Mouse (Mus musculus): Measurements from ENCODE around the gene Glis3. TPM values are rescaled to one million over a fixed set of nuclear protein-coding genes. Genes with fewer than 3 reads are reported as not detected.

Glis3 gene
- 2.2 and 2.9 TPM in 2 replicates for polyA plus RNA-seq (2015; fragmentation: Nextera tagmentation; extraction: Ambion mirVana)

DNA sequence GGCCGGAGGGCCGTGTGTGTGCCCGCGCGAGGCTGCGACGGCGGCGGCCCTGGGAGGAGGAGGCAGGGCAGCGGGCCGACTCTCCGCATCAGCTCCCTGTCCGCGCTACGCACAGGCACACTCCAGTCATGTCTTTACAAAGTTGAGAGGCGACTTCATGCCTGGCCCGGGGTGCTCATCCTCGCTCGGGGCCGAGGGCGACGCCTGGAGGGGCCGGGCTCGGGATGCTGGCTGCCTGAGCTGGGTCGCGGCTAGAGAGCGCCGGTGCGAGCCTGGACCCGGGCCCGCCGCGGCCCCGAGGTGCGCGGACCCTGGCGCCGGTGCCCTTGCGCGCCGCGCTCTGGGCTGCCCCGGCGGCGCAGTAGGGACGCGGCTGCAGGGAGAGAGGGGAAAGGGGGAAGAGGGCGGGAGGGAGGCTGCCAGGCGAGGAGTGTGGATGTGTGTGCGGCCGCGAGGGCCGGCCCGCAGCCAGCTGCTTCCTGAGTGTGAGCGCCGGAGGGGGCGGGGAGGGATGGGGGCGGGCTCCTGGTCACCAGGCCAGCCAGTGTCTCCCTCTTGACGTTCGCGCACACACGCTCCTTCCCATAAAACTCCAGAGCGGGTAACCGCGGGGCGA, at the start of gene Glis3:
Gene Glis3, minus strand, starts transcription at position 302 of the 616 bp plus-strand sequence.
- Histone ChIP-seq H3K27ac (no peak within 1 kb of the TSS), H3K4me2 (replicated peaks) (peak within 1 kb of the TSS; percentile 98), H3K36me3 (no peaks in the 10 kb centered on the region), H3K4me3 (replicated peaks) (peak within 1 kb of the TSS; percentile 58), H3K9me3 (no peaks in the 10 kb centered on the region), H3K4me1 (replicated peaks) (peaks cover 33% of the 10 kb centered on the region), H3K9ac (replicated peaks) (peak within 1 kb of the TSS; percentile 70), H3K27me3 (peaks cover 60% of the 10 kb centered on the region)
- ATAC-seq = peak; percentile 93
- WGBS = under 1% methylated on average over 55 of the region's 66 CpGs

DNA sequence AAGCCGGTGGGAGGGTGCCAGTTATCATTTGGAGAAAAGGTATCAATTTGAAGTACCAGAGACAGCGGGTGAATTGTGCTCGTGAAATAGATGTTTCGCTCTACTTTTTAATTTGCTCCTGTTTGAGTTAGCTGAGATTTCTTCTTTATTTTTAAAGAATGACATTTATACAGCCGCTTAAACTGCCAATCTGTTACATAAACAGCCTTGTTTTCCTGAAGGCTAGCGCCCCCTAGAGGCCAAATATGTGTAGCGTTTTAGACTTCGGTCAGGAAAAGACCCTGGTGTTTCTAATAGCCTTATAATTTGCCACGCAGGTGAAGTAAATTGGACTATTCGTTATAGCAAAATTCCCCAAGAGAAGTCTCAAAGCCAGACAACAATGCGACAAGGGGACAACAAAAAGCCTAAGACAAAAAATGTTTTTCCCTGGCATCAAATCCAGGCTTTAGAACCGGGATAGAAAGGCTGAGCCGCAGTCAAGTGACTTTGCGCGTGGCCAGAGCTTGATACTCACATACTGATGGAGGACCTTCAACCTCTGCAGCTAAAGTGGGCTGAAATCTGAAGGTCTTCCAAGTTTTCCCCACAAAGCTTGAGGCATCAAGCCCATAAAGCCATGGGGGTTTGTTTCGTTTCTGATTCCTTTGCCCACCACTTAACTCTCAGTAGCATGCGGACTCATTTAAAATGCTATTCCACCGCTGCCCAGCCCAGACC, 46.4 kb upstream of the Glis3 start:
- H3K27me3 ChIP-seq = peaks cover 23% of the 10 kb centered on the region
- H3K27ac ChIP-seq = no peak overlapping the region
- WGBS = 57% methylated on average over 18 of the region's 18 CpGs
- ATAC-seq = no peak
- H3K9me3 ChIP-seq = no peaks in the 10 kb centered on the region
- H3K36me3 ChIP-seq = no peaks in the 10 kb centered on the region
- H3K4me1 ChIP-seq (replicated peaks) = no peaks in the 10 kb centered on the region
- no peak overlapping the region for H3K4me3 ChIP-seq (replicated peaks)
- H3K4me2 ChIP-seq (replicated peaks) = no peak overlapping the region
- no peak overlapping the region for H3K9ac ChIP-seq (replicated peaks)

DNA sequence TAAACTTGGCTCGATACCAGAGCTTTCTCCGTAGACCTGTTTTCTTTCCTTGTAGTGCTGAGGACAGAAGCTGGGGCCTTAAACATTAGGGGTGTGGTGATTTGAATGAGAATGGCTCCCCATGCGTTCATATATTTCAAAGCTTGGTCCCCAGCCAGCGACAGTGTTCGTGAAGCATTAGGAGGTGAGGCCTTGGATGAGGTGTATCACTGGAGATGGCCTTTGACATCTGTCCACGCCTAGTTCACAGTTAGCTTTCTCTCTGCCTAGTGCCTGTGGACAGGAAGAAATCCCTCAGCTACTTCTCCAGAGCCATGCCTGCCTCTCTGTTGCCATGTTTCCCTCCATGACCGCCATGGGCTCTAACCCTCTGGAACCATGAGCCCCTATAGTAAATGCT, 44.8 kb upstream of the Glis3 start:
- WGBS = 82% methylated on average over 7 of the region's 7 CpGs
- Histone ChIP-seq H3K4me1 (replicated peaks) (no peaks in the 10 kb centered on the region), H3K9me3 (no peaks in the 10 kb centered on the region), H3K27ac (no peak overlapping the region), H3K9ac (replicated peaks) (no peak overlapping the region), H3K4me2 (replicated peaks) (no peak overlapping the region), H3K4me3 (replicated peaks) (no peak overlapping the region), H3K27me3 (peaks cover 23% of the 10 kb centered on the region), H3K36me3 (no peaks in the 10 kb centered on the region)
- ATAC-seq = no peak

DNA sequence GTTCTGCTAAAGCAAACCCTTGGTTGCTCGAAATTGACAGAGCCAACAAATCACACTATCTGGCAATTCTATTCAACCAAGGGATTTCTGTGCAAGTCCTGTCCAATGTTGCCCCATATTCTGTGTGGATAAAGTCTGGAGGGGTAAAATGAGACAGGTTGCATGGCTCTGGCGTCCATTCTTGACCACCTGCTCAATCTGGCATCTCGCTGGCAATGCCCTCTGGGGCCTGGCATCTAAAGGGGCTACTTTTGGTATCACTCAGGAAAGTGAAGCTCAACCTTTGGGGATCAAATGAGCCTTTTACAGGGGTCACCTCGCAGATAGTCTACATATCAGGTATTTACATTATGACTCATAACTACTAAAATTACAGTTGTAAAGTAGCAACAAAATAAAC, 42.7 kb upstream of the Glis3 start:
- Histone ChIP-seq H3K4me2 (replicated peaks) (no peak overlapping the region), H3K4me3 (replicated peaks) (no peak overlapping the region), H3K27me3 (peaks cover 21% of the 10 kb centered on the region), H3K27ac (no peak overlapping the region), H3K9me3 (no peaks in the 10 kb centered on the region), H3K36me3 (no peaks in the 10 kb centered on the region), H3K9ac (replicated peaks) (no peak overlapping the region), H3K4me1 (replicated peaks) (no peaks in the 10 kb centered on the region)
- no peak for ATAC-seq
- WGBS = 84% methylated on average over 4 of the region's 4 CpGs

DNA sequence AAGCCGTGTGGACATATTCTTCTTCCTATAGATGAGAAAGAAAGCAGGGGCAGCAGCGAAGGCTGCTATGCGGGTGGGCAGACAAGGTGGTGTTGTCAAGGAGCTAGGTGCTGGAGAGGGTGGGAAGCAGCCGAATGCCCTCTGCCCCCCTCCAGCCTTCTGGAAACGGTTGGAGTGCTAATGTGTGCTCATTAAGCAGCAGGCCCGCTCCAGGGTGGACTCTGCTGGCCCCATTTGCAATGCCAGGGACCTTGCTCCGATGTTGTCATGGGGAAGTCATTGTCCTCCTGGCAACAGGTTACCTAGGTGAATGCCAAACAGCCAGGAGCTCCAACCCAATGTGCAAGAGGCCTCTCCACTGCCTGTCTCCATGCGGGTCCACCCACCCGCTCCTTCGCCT, 42.0 kb upstream of the Glis3 start:
- Histone ChIP-seq H3K9me3 (no peaks in the 10 kb centered on the region), H3K4me2 (replicated peaks) (no peak overlapping the region), H3K4me3 (replicated peaks) (no peak overlapping the region), H3K4me1 (replicated peaks) (no peaks in the 10 kb centered on the region), H3K27ac (no peak overlapping the region), H3K27me3 (peaks cover 21% of the 10 kb centered on the region), H3K36me3 (no peaks in the 10 kb centered on the region), H3K9ac (replicated peaks) (no peak overlapping the region)
- WGBS = 79% methylated on average over 10 of the region's 10 CpGs
- ATAC-seq = no peak

DNA sequence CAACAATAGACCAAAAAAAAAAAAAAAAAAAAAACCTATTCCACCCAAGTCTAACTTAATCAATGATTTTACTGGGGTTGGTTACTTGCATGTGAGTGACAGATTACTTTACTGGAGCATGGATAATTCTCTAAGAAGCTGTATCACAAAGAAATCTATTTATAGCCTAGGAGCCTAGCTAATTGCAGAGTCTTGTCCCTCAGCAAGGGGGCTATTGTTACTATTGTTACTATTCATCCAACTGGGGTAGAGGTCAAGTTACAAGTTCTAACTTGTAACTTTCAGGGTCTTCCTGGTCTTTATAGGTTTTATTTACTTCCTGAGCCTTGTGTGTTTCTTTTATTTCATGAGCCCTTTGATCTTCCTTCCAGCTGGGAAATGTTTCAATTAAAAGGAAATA, 40.1 kb upstream of the Glis3 start:
- Histone ChIP-seq H3K4me1 (replicated peaks) (no peaks in the 10 kb centered on the region), H3K4me3 (replicated peaks) (no peak overlapping the region), H3K27me3 (peaks cover 33% of the 10 kb centered on the region), H3K9ac (replicated peaks) (no peak overlapping the region), H3K27ac (no peak overlapping the region), H3K9me3 (no peaks in the 10 kb centered on the region), H3K4me2 (replicated peaks) (no peak overlapping the region), H3K36me3 (no peaks in the 10 kb centered on the region)
- no peak for ATAC-seq

DNA sequence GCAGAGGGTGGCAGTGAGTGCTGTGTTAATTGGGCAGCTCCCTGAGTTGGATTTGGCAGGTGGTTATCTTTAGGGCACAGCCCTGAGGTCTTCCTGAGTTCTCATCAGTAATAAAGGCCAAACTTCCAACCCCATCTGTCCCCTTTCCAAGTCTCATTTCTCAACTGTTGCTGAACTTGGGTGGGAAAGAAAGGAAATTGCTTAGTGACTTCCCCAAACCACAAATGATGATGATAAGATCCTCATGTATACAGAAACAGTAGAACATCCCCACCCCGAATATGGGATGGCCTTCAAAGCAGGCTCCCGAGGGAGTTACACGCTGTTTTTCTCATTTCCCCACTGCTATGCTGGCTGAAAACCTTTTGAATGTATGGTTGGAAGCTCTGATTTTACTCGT, 34.8 kb upstream of the Glis3 start:
- WGBS = 86% methylated on average over 4 of the region's 4 CpGs
- H3K27ac ChIP-seq = no peak overlapping the region
- H3K4me1 ChIP-seq (replicated peaks) = no peaks in the 10 kb centered on the region
- H3K27me3 ChIP-seq = peaks cover 16% of the 10 kb centered on the region
- no peak overlapping the region for H3K4me3 ChIP-seq (replicated peaks)
- no peak for ATAC-seq
- no peaks in the 10 kb centered on the region for H3K36me3 ChIP-seq
- no peaks in the 10 kb centered on the region for H3K9me3 ChIP-seq
- no peak overlapping the region for H3K9ac ChIP-seq (replicated peaks)
- H3K4me2 ChIP-seq (replicated peaks) = no peak overlapping the region

DNA sequence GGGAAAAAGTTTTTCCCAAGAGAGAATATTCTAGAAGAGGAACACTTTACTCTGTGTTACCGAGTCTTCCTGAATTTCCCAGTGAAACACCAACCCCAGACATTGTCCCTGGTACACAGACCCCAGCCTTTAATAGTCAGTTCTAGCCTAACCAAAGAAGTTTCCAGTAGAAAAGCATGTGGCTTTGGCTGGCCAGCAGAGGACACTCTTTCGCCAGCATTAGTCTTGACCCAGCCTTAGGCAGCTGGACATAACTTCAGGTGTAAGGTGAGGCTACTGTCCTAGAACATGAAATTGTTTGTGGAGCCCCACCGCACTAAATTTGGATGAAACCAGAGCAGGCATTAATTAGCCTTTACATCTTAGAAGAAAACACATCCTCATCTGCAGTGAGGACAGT, 17.8 kb upstream of the Glis3 start:
- no peak overlapping the region for H3K9ac ChIP-seq (replicated peaks)
- no peak overlapping the region for H3K27ac ChIP-seq
- WGBS = 65% methylated on average over 3 of the region's 3 CpGs
- no peaks in the 10 kb centered on the region for H3K4me1 ChIP-seq (replicated peaks)
- no peaks in the 10 kb centered on the region for H3K36me3 ChIP-seq
- no peak overlapping the region for H3K4me3 ChIP-seq (replicated peaks)
- no peak overlapping the region for H3K4me2 ChIP-seq (replicated peaks)
- H3K27me3 ChIP-seq = no peaks in the 10 kb centered on the region
- no peak for ATAC-seq
- no peaks in the 10 kb centered on the region for H3K9me3 ChIP-seq

DNA sequence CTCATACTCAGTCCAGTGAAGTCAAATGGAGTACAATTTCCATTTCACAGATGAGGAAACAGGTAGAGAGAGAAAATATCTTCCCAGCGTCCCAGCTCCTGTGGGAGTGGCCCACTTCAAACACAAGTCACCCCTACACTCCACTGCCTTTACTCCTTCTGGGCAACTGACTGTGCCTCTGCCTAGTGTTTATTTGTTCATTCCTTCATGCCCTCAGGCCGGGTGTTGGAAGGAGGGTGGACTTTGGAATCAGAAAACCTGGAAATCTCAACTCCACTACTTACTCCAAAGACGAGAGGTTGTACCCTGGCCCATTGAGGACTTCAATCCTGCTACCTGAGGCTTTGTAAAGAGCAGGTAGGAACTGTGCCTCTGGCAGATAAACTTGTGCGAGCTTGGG, 6.5 kb upstream of the Glis3 start:
- Histone ChIP-seq H3K9ac (replicated peaks) (no peak overlapping the region), H3K36me3 (no peaks in the 10 kb centered on the region), H3K4me2 (replicated peaks) (no peak overlapping the region), H3K4me3 (replicated peaks) (no peak overlapping the region), H3K27ac (no peak overlapping the region), H3K4me1 (replicated peaks) (no peaks in the 10 kb centered on the region), H3K27me3 (peaks cover 8% of the 10 kb centered on the region), H3K9me3 (no peaks in the 10 kb centered on the region)
- 84% methylated on average over 4 of the region's 4 CpGs for WGBS
- ATAC-seq = no peak

DNA sequence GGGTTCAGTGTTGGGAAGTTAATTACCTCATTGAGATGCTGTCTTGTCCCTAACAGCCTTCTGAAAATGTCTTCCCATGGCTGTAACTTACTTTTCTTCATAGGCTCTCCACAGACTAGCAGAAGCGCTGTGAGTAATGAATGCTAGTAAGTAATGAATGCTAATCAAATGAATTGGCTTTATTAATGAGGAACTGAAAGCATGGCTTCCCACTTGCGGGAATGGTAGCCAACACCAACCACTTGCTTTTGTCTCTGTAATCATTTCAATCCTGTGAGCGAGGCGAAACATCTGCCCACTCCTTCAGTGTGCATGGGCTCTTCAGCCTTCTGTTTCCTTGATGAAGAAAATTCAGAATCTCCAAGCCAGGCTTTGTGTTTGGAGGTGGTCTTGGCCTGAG, 5.6 kb upstream of the Glis3 start:
- H3K27ac ChIP-seq = no peak overlapping the region
- H3K27me3 ChIP-seq = peaks cover 15% of the 10 kb centered on the region
- no peak overlapping the region for H3K4me2 ChIP-seq (replicated peaks)
- peaks cover 3% of the 10 kb centered on the region for H3K4me1 ChIP-seq (replicated peaks)
- H3K9ac ChIP-seq (replicated peaks) = no peak overlapping the region
- ATAC-seq = no peak
- no peaks in the 10 kb centered on the region for H3K36me3 ChIP-seq
- H3K9me3 ChIP-seq = no peaks in the 10 kb centered on the region
- WGBS = 80% methylated on average over 4 of the region's 4 CpGs
- no peak overlapping the region for H3K4me3 ChIP-seq (replicated peaks)

DNA sequence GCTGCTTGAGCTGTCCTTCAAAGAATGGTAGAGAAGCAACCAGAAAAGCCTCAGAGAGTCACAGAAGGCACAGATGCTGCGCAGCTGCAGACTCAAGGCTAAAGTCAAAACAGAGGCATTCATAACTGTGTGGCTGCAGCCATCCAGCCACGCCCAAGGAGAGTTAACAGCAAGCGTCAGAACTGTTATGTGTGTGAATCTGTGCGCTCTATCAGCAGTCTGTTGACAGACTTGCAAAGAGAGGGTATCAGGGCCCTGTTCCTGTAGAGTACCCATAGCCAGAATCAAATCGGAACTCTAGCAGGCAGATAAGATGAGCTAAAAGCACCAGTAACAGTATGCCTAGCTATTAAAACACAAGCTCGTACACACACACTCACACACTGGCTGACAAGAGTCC, 4.5 kb upstream of the Glis3 start:
- H3K9ac ChIP-seq (replicated peaks) = no peak overlapping the region
- H3K9me3 ChIP-seq = no peaks in the 10 kb centered on the region
- H3K36me3 ChIP-seq = no peaks in the 10 kb centered on the region
- no peak overlapping the region for H3K4me2 ChIP-seq (replicated peaks)
- peaks cover 25% of the 10 kb centered on the region for H3K27me3 ChIP-seq
- no peak overlapping the region for H3K4me3 ChIP-seq (replicated peaks)
- 91% methylated on average over 6 of the region's 6 CpGs for WGBS
- no peak for ATAC-seq
- H3K27ac ChIP-seq = no peak overlapping the region
- H3K4me1 ChIP-seq (replicated peaks) = peaks cover 11% of the 10 kb centered on the region

DNA sequence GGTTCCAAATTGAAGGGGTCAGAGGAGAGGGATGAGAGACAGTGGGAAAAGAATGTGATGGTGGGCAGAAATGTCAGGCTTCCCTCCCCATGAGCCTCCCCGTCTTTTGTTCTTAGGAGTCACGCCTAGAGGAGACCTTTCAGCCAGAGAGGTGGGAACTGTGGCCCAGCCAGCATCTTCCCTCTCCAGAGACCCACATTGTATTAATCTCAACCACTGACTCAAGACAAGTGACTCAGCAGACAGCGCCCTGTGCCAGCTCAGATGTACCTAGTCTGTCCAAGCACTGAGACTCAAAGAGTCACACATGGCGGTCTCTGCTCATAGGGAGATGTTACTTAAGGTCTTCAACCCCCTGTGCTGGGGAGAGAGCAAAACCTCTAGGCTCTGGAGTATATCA, 3.5 kb upstream of the Glis3 start:
- Histone ChIP-seq H3K36me3 (no peaks in the 10 kb centered on the region), H3K4me1 (replicated peaks) (peaks cover 21% of the 10 kb centered on the region), H3K9ac (replicated peaks) (no peak overlapping the region), H3K4me2 (replicated peaks) (no peak overlapping the region), H3K27me3 (peaks cover 34% of the 10 kb centered on the region), H3K27ac (no peak overlapping the region), H3K4me3 (replicated peaks) (no peak overlapping the region), H3K9me3 (no peaks in the 10 kb centered on the region)
- 93% methylated on average over 4 of the region's 4 CpGs for WGBS
- ATAC-seq = no peak
